Mouse (Mus musculus) 3134 (cell line): ENCODE data around the gene Tm9sf4.

ENCODE experiments used
- DNase-seq: peaks from one replicate; pipeline ENCODE4 v3.0.0-alpha.2; 2011; ENCODE audit warnings: low spot score; ENCODE audit not compliant: insufficient read length; ENCODE audit errors: extremely low read depth

Tm9sf4 gene

DNA sequence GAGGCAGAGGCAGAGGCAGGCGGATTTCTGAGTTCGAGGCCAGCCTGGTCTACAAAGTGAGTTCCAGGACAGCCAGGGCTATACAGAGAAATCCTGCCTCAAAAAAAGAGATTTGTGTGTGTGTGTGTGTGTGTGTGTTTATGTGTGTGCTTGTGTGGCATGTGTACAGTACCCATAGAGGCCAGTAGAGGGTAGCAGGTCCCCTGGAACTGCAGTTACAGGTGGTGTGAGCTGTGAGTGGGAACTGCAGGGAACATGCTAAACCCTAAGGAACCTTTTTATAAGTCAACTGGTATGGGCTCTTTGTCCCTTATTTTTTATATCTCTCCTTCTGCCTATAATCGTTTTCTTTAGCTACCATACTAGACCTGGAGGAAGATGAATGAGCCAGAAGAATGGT, 3.8 kb upstream of the Tm9sf4 start:
- no peak for DNase-seq

- no peak for DNase-seq
Measured at GRCm38 (mm10) chr2:153160133-153160532, 970 bp upstream of the Tm9sf4 start.

DNA sequence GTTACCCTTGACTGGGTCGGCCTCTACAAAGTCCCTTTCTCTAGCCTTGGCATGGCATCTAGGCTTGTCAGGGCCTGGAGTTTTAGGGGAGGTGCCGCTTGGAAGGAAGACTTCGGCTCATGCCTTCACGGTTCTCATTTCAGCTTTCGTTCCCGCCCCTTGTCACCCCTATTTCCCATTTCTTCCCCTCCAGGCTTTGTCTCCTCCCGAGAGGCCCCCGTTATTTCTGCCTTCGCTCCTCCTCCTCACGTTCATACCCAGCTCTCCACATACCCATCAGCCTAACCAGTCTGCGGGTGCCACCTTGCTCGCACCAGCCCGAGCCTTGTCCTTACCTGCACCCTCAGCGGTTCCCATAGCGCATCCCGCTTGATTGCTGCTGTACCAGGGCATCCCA, 579 bp downstream of the Tm9sf4 start:
- no peak for DNase-seq

- DNase-seq, result no peak
Measured at GRCm38 (mm10) chr2:153167136-153167535, 6.0 kb downstream of the Tm9sf4 start.

DNA sequence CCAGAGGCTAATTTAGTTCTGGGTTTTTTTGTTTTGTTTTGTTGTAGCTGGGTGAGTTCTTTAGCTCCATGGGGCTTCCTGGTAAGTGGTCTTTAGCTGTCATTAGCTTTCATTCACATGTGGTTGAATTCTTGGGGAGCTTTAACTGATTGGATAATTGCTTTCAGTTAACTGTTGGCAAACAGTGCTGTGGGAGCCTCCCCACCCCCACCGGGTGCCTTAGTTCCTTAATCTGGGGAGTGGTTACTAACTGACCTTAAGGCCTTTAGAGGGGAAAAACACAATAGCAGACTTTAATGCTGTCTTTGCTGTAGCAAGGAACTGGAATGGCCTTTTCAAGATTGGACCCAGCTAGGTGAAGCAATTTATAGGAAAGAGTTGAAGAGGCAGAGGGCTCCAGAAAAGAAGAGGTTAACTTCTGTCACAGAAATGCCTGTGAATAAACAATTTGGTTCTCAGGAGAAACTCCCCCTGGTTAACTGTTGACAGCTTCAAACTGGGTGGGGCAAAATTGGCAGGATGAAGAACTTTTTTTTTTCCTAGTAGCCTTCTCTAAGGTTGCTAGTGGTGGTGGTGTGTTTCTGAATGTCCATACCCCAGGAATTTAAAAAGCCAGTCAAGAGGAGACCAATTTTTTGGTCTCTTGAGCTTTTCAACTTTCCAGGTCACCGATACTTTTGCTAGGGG, 7.2 kb downstream of the Tm9sf4 start:
- DNase-seq, result no peak

- no peak for DNase-seq
Measured at GRCm38 (mm10) chr2:153170490-153171224, 9.6 kb downstream of the Tm9sf4 start.

- no peak for DNase-seq
Measured at GRCm38 (mm10) chr2:153171966-153172365, 10.9 kb downstream of the Tm9sf4 start.

GRCm38 (mm10) chr2:153175995-153176570, 15.0 kb downstream of the Tm9sf4 start:
- no peak for DNase-seq

DNA sequence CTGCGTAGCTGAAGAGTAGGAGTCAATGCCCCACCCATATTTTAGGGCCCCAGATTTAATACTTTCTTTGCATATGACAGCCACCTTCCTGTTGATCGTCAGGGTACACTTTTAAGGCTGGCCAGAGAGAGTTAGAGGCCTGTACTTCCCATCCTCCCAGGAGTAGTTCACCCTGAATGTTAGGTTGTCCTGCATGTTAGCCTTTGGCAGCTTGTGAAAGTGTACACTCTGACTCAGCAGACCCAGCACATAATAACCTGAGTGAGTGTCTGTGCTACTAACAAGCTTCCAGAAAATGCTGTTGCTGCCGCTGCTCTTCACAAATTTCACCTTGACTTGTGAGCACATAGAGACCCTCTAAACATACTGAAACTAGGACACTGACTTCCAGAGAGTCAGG, 16.1 kb downstream of the Tm9sf4 start:
- DNase-seq, result no peak

- no peak for DNase-seq
Measured at GRCm38 (mm10) chr2:153179126-153179860, 18.2 kb downstream of the Tm9sf4 start.

DNA sequence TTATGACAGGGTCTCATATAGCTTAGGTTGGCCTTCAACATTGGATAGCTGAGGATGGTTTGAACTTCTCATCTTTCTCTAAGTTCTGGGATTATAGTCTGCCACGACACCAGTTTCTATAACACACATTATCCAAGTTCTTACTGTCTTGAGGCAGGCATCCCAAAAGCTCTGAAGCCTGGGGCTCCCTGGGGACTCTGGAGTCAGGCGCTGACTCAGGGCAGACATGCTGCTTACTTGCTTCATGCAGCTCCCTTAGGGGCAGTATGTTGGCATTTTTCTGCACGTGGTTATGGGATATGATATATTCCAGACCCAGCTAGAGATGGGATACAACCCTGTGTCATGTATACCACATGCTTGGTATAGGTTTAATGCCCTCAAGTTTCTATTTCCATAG, 18.9 kb downstream of the Tm9sf4 start:
- DNase-seq, result no peak

- no peak for DNase-seq
Measured at GRCm38 (mm10) chr2:153186176-153186591, 25.1 kb downstream of the Tm9sf4 start.

- DNase-seq, result no peak
Measured at GRCm38 (mm10) chr2:153187848-153188247, 26.7 kb downstream of the Tm9sf4 start.

- DNase-seq, result no peak
Measured at GRCm38 (mm10) chr2:153191242-153191641, 30.1 kb downstream of the Tm9sf4 start.

GRCm38 (mm10) chr2:153194255-153194654, 33.2 kb downstream of the Tm9sf4 start:
- DNase-seq, result no peak

DNA sequence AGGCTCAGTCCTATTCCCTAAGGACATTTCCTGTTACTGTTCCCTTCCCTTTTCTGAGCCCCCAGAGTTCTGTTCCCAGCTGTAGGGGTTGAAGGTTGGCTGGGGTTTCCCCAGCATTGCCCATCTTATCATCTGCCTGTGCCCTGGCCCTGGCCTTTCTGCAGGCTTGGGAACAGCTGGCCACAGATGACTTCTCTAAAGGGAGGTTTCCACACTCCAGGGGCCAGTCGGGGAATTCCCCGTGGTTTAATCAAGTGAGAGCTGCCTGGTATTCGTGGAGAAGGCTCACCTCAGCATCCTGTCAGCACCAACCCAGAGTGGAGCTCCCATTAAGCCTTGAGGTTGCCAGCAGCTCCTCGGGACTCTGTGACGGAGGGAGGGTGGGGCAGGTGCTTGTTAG, 37.4 kb downstream of the Tm9sf4 start:
- no peak for DNase-seq

DNA sequence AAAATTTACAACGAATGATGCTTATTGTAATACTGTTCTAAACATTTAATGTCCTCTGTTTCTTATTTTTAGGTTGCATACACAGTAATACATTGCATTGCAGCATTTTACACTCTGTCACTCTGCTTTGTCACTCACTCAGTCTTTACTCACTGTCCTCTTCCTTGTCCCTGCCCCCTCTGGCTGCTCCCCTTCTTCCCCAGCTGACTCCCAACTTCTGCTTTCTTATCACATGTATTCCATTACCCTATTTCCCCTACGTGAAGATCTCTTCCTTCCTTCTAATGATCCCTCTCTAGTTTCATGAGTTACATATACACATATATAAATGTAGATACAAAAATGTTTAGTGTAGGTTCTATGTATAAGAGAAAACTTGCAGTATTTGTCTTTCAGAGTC, 38.0 kb downstream of the Tm9sf4 start:
- DNase-seq, result no peak

GRCm38 (mm10) chr2:153202766-153203165, 41.7 kb downstream of the Tm9sf4 start:
- DNase-seq, result no peak

- no peak for DNase-seq
Measured at GRCm38 (mm10) chr2:153208149-153208548, 47.0 kb downstream of the Tm9sf4 start.

DNA sequence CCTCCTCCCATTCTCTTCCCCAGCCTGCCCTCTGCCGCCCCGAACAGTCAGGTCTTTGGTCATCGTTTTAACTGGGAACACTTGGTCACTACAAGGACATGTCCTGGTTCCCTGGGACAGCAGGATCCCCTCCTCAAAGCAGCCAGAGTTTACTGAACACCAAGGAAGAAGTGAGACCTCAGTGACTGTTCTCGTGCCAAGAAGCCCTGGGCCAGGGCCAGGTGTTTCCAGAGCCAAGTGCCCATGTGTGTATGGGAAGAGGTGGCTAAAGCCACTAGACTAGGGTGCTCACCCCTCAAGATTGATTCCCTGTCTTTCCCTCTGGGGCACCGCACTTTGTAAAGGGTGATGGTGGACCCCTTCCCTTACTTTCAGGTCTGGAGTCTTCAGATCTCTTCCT, 48.2 kb downstream of the Tm9sf4 start:
- no peak for DNase-seq

GRCm38 (mm10) chr2:153211451-153211850, 50.3 kb downstream of the Tm9sf4 start:
- no peak for DNase-seq
